Comparison of ENCODE assay signal across 20 mouse cellular contexts in the genomic region with DNA sequence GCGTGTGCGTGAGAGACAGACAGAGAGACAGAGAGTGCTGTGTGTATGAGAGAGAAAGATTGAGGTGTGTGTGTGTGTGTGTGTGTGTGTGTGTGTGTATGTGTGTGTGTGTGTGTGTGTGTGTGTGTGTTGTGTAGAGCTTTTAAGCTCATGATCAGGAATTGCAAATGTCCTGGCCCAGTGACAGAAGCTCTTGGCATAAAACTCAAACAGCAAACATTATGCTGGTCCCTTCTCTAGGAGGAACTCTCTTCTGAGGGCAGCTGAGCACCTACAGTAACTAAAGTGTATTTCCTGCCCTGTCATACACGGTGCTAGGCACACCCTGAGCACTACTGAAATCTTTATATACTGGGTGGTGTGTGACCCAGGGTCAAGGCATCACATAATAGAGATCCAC. TPM values are rescaled to one million over a fixed set of nuclear protein-coding genes. Genes with fewer than 3 reads are reported as not detected.
DNase-seq lines count a peak whose midpoint lies in the region; ATAC-seq and TF ChIP-seq lines count a peak whose summit lies in the region.
"Had no signal": no experiment of that assay in that cellular context is flagged by ENCODE, and none has a peak within 500 bp of the region (broad histone marks: within the 10 kb centered on the region; RNA-seq: fewer than 3 reads in every experiment).

No protein-coding gene starts in this region.

- no peak overlapping the region for H3K4me2 ChIP-seq in midbrain, embryonic 14.5 days (ENCODE audit: low read length)
- no peak overlapping the region for H3K4me2 ChIP-seq in midbrain, embryonic 15.5 days
- H3K4me2 ChIP-seq: embryonic facial prominence, embryonic 12.5 days; heart, embryonic 15.5 days; limb, embryonic 15.5 days; lung, embryonic 14.5 days had no signal

- H3K9me3 ChIP-seq in midbrain, embryonic 14.5 days (ENCODE audit: control insufficient read depth, low read length): no peaks in the 10 kb centered on the region
- H3K9me3 ChIP-seq in midbrain, embryonic 15.5 days: no peaks in the 10 kb centered on the region
- H3K9me3 ChIP-seq: embryonic facial prominence, embryonic 12.5 days; G1E; heart, embryonic 15.5 days; limb, embryonic 15.5 days had no signal

- peak overlapping the region; percentile 64 for H3K27ac ChIP-seq in layer of hippocampus, adult 2 months
- H3K27ac ChIP-seq in midbrain, embryonic 14.5 days (replicated peaks; ENCODE audit: low read depth, low read length): no peak overlapping the region
- no peak overlapping the region for H3K27ac ChIP-seq in midbrain, embryonic 15.5 days
- H3K27ac ChIP-seq: embryonic facial prominence, embryonic 12.5 days; heart, embryonic 15.5 days; limb, embryonic 15.5 days had no signal

- no peak for ATAC-seq in midbrain, embryonic 14.5 days (ENCODE audit: low FRiP score, low TSS enrichment)
- no peak for ATAC-seq in midbrain, embryonic 15.5 days (replicated peaks)
- ATAC-seq: hindbrain, embryonic 16.5 days; intestine, postnatal 0 days had no signal

- WGBS in midbrain, embryonic 14.5 days: 88% methylated on average over 3 of the region's 3 CpGs
- 85% methylated on average over 3 of the region's 3 CpGs for WGBS in midbrain, embryonic 15.5 days

- H3K4me3 ChIP-seq in layer of hippocampus, adult 2 months: no peak overlapping the region
- no peak overlapping the region for H3K4me3 ChIP-seq in midbrain, embryonic 14.5 days (replicated peaks; ENCODE audit: low read depth, low read length)
- H3K4me3 ChIP-seq in midbrain, embryonic 15.5 days: no peak overlapping the region
- H3K4me3 ChIP-seq: embryonic facial prominence, embryonic 12.5 days; erythroblast, embryonic 14.5 days; heart, embryonic 15.5 days; limb, embryonic 15.5 days had no signal

- no peaks in the 10 kb centered on the region for H3K27me3 ChIP-seq in midbrain, embryonic 14.5 days (ENCODE audit: control insufficient read depth, insufficient read depth, low read length)
- H3K27me3 ChIP-seq in midbrain, embryonic 15.5 days (replicated peaks): no peaks in the 10 kb centered on the region
- H3K27me3 ChIP-seq: embryonic facial prominence, embryonic 12.5 days; heart, embryonic 15.5 days; limb, embryonic 15.5 days had no signal

- peaks cover 12% of the 10 kb centered on the region for H3K4me1 ChIP-seq in midbrain, embryonic 14.5 days (ENCODE audit: control insufficient read depth, insufficient read depth, low read length)
- peaks cover 29% of the 10 kb centered on the region for H3K4me1 ChIP-seq in midbrain, embryonic 15.5 days

- no peak for TF ChIP-seq CTCF in layer of hippocampus, adult 2 months (conservative IDR thresholded peaks at IDR 0.05)

- 0 out of 2 replicates have a peak, but pooled peaks cover 11% of the 10 kb centered on the region for H3K36me3 ChIP-seq in midbrain, embryonic 14.5 days (ENCODE audit: control insufficient read depth, insufficient read depth, low read length)
- H3K36me3 ChIP-seq in midbrain, embryonic 15.5 days (replicated peaks): 0 out of 2 replicates have a peak, but pooled peaks cover 4% of the 10 kb centered on the region
- H3K36me3 ChIP-seq: G1E; heart, embryonic 15.5 days had no signal

- no peak overlapping the region for H3K9ac ChIP-seq in midbrain, embryonic 14.5 days (replicated peaks; ENCODE audit: low read length)
- no peak overlapping the region for H3K9ac ChIP-seq in midbrain, embryonic 15.5 days
- H3K9ac ChIP-seq: embryonic facial prominence, embryonic 12.5 days; heart, embryonic 15.5 days; limb, embryonic 15.5 days; lung, embryonic 14.5 days had no signal

- DNase-seq in cerebellum, adult 18-20 months: peak; percentile 46 to 52
- no peak for DNase-seq in cerebellum, postnatal 14 days
- DNase-seq in layer of hippocampus, adult 2 months (ENCODE audit: low spot score in 2 of 2): no peak
- DNase-seq in layer of hippocampus, postnatal 25 days (ENCODE audit: extremely low spot score in 1 of 2, low spot score in 1 of 2): no peak
- peak; percentile 17 for DNase-seq in midbrain, embryonic 14.5 days
- DNase-seq in lung, postnatal 36 days: peak; percentile 52
- no peak for DNase-seq in adrenal gland, adult 8-10 months
- DNase-seq: adrenal gland, postnatal 36 days; heart, adult 18-20 months; heart, postnatal 4 days; lung, embryonic 14.5 days; retina, postnatal 1 day had no signal

RNA-seq across cellular contexts. Expression of a gene that starts 6.9 kb away (rescaled TPM):
- 10 to 100 TPM; 81.1 to 95.5 TPM for total RNA-seq in layer of hippocampus, adult 2 months (2021)
- 10 to 100 TPM; 65.5 to 76.2 TPM for total RNA-seq in layer of hippocampus, postnatal 25 days (2021)
- 27.9 and 38.7 TPM in 2 replicates for polyA plus RNA-seq in midbrain, embryonic 14.5 days (2014; fragmentation: Nextera tagmentation; extraction: Ambion mirVana)
- polyA plus RNA-seq in midbrain, embryonic 15.5 days (2015; fragmentation: Nextera tagmentation; extraction: Ambion mirVana): 54.1 and 59.6 TPM in 2 replicates
- 100 to 1,000 TPM in 3 of 4 experiments, 10 to 100 TPM in 1; 86.1 to 199 (median 103) TPM for total RNA-seq in adrenal gland, adult 8-10 months (2022)

Comparison
In these comparisons a context has a peak if more than half of its experiments do, and no peak if none do; other contexts are left out.
1. DNase-seq: peak in cerebellum, adult 18-20 months (2 of 2), midbrain, embryonic 14.5 days (single experiment) and lung, postnatal 36 days (single experiment); none in cerebellum, postnatal 14 days (0 of 2), layer of hippocampus, adult 2 months (0 of 2), layer of hippocampus, postnatal 25 days (0 of 2) and adrenal gland, adult 8-10 months (single experiment).